Mouse (Mus musculus): Measurements from ENCODE around the gene Olfr530. TPM values are rescaled to one million over a fixed set of nuclear protein-coding genes. Genes with fewer than 3 reads are reported as not detected.

Gene Olfr530
- not detected in 2 replicates for polyA plus RNA-seq (2012; rRNA removed)

GRCm38 (mm10) chr7:140376231-140376630, at the start of gene Olfr530:
Olfr530 (minus strand) TSS chr7:140376331.

GRCm38 (mm10) chr7:140421539-140421938, 45.4 kb upstream of the Olfr530 start, which contains the start of gene Olfr532:
Olfr532 (minus strand) TSS chr7:140421639.

GRCm38 (mm10) chr7:140402818-140403217, 26.7 kb upstream of the Olfr530 start, which contains the start of gene Olfr531:
Olfr531 (minus strand) TSS chr7:140402918.

GRCm38 (mm10) chr7:140361571-140361970, 14.6 kb downstream of the Olfr530 start, which contains the start of gene Olfr60:
Olfr60 (minus strand) TSS chr7:140361671.

GRCm38 (mm10) chr7:140333717-140334116, 42.4 kb downstream of the Olfr530 start, which contains the start of gene Olfr527:
Olfr527 (plus strand) TSS chr7:140334017.

Other genes with a start within 250 kb of the Olfr530 start
- 7.8 and 13.6 TPM in 2 replicates for gene Mtg1, start 238.8 kb downstream of the Olfr530 start, polyA plus RNA-seq (2012; rRNA removed)
- gene Sprn, start 221.5 kb downstream of the Olfr530 start, polyA plus RNA-seq (2012; rRNA removed), result 0.20 and 1.9 TPM in 2 replicates
- gene Olfr522, start 211.6 kb downstream of the Olfr530 start, polyA plus RNA-seq (2012; rRNA removed), result not detected in 2 replicates
- not detected in 2 replicates for gene Olfr523, start 203.1 kb downstream of the Olfr530 start, polyA plus RNA-seq (2012; rRNA removed)
- gene Olfr524, start 170.4 kb downstream of the Olfr530 start, polyA plus RNA-seq (2012; rRNA removed), result not detected in 2 replicates
- gene Cd163l1, start 158.1 kb downstream of the Olfr530 start, polyA plus RNA-seq (2012; rRNA removed), result 0.13 and 0.28 TPM in 2 replicates
- gene 5830411N06Rik, start 129.0 kb downstream of the Olfr530 start, polyA plus RNA-seq (2012; rRNA removed), result not detected in 2 replicates
- not detected in 2 replicates for gene Olfr525, start 55.5 kb downstream of the Olfr530 start, polyA plus RNA-seq (2012; rRNA removed)
- gene Olfr527, start 42.3 kb downstream of the Olfr530 start, polyA plus RNA-seq (2012; rRNA removed), result not detected in 2 replicates
- not detected in 2 replicates for gene Olfr60, start 14.7 kb downstream of the Olfr530 start, polyA plus RNA-seq (2012; rRNA removed)
- not detected in 2 replicates for gene Olfr531, start 26.6 kb upstream of the Olfr530 start, polyA plus RNA-seq (2012; rRNA removed)
- gene Olfr532, start 45.3 kb upstream of the Olfr530 start, polyA plus RNA-seq (2012; rRNA removed), result not detected in 2 replicates
- not detected in 2 replicates for gene Olfr533, start 87.0 kb upstream of the Olfr530 start, polyA plus RNA-seq (2012; rRNA removed)
- gene Olfr535, start 107.9 kb upstream of the Olfr530 start, polyA plus RNA-seq (2012; rRNA removed), result not detected in 2 replicates
- gene Olfr536, start 131.1 kb upstream of the Olfr530 start, polyA plus RNA-seq (2012; rRNA removed), result not detected in 2 replicates
- gene Olfr538, start 191.6 kb upstream of the Olfr530 start, polyA plus RNA-seq (2012; rRNA removed), result not detected in 2 replicates
- gene Olfr46, start 224.9 kb upstream of the Olfr530 start, polyA plus RNA-seq (2012; rRNA removed), result not detected in 2 replicates

All from stomach, adult 2 months (tissue).